Mouse (Mus musculus): ENCODE results near the gene Hoxd10.

DNA sequence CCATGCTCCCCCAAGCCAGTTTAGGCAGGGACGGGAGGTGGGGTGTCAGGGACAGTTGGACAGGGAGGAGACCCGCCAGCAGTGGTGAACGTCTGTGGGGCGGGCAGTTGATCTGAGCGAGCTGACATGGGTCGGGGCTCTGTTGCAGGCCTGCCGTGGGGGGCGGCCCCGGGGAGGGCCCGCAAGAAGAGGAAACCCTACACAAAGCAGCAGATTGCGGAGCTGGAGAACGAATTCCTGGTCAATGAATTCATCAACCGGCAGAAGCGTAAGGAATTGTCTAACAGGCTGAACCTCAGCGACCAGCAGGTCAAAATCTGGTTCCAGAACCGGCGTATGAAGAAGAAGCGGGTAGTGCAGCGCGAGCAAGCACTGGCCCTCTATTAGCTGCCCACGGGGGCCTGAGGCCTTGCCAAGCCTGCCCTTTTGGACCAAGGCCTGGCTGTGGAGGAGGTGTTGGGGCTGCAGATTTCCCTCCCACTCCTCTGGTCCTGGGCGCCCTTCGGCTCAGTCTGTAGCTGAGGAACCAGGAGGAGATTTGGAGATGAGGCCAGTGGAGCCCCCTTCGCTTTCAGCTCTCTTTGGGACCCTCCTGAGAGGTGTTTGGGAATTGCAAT lies 15.9 kb upstream of the Hoxd10 start:
- no peak for TF ChIP-seq CTCF (conservative IDR thresholded peaks at IDR 0.05; ENCODE audit: low read length)
- no peak for TF ChIP-seq POU5F1 (IDR thresholded peaks at IDR 0.05; ENCODE audit: borderline replicate concordance, low read length)

Measured in E14TG2a.4 (cell line).